Mouse (Mus musculus) hindbrain, embryonic 13.5 days (tissue): ENCODE data around the gene Krt18. TPM values are rescaled to one million over a fixed set of nuclear protein-coding genes. Genes with fewer than 3 reads are reported as not detected.
A peak's percentile ranks its signal among the peaks of the same experiment; 100 is the strongest.

ENCODE experiments used
- ATAC-seq: fragments of 200-750 bp; cut with Nextera tagmentation; 2 replicates; pipeline ENCODE4 v1.8.0; 2017; ENCODE audit warnings: moderate TSS enrichment; ENCODE audit not compliant: low FRiP score
- H3K27ac ChIP-seq: fragments of 300-500 bp; sonication (generic); 2 replicates; pipeline ENCODE4 v1.5.1; 2015; ENCODE audit warnings: inconsistent platforms, mild to moderate bottlenecking, moderate library complexity
- H3K27me3 ChIP-seq: fragments of 300-500 bp; sonication (generic); 2 replicates; pipeline ENCODE4 v1.6.1; 2015; ENCODE audit warnings: mild to moderate bottlenecking, inconsistent platforms
- H3K36me3 ChIP-seq: fragments of 300-500 bp; sonication (generic); 2 replicates; pipeline ENCODE4 v1.6.1; 2015; ENCODE audit warnings: mild to moderate bottlenecking, inconsistent platforms
- H3K4me1 ChIP-seq: fragments of 300-500 bp; sonication (generic); replicated peaks from 2 replicates; pipeline ENCODE4 v1.6.1; 2015; ENCODE audit warnings: inconsistent platforms
- H3K4me2 ChIP-seq: fragments of 300-500 bp; sonication (generic); 2 replicates; pipeline ENCODE4 v1.6.1; 2015; ENCODE audit warnings: inconsistent platforms, mild to moderate bottlenecking, moderate library complexity
- H3K4me3 ChIP-seq: fragments of 300-500 bp; sonication (generic); 2 replicates; pipeline ENCODE4 v1.5.1; 2015; ENCODE audit warnings: mild to moderate bottlenecking, inconsistent platforms
- H3K9ac ChIP-seq: fragments of 300-500 bp; sonication (generic); 2 replicates; pipeline ENCODE4 v1.6.1; 2015; ENCODE audit warnings: mild to moderate bottlenecking, inconsistent platforms
- H3K9me3 ChIP-seq: fragments of 300-500 bp; sonication (generic); 2 replicates; pipeline ENCODE4 v1.6.1; 2016; ENCODE audit warnings: inconsistent platforms
- WGBS: fragments of 180-500 bp; shearing (Covaris S2); methylation state at CpG from one replicate; pipeline ENCODE4 v1.1.7; 2015; 5-methylcytosine and 5-hydroxymethylcytosine counted together
- polyA plus RNA-seq: library from polyadenylated mRNA; unstranded; fragments of >200 nt; fragmentation: Nextera tagmentation; extraction: Ambion mirVana; gene quantifications from 2 replicates; pipeline ENCODE4 v1.2.1, GENCODE M21; 2015

Krt18 gene
- polyA plus RNA-seq, 1 experiment from 2014 or later = 14.2 TPM

DNA sequence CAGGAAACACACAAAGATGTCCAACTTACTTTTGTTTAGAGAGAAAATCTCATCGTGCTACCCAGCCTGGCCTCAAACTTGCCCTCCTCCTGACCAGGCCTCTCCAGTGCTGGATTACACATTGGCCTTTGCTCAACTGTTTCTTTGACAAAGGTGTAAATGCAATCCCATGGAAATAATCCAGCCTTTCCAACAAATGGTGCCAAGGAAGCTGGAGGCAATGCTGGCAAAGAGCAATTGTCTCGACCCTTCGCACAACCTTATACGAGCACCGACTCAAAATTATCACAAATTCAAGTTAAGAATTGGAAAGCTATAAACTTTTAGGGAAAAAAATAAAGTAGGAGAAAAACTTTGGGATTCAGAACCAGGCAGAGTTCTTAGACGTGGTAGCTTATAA, 20.0 kb downstream of the Krt18 start:
- no peaks in the 10 kb centered on the region for H3K27me3 ChIP-seq
- no peak for ATAC-seq
- no peak overlapping the region for H3K9ac ChIP-seq
- no peak overlapping the region for H3K4me3 ChIP-seq
- H3K4me1 ChIP-seq = peaks cover 7% of the 10 kb centered on the region; the same call in 1 of the 2 replicates
- H3K36me3 ChIP-seq = no peaks in the 10 kb centered on the region
- H3K27ac ChIP-seq = no peak overlapping the region
- H3K9me3 ChIP-seq = no peaks in the 10 kb centered on the region
- H3K4me2 ChIP-seq = no peak overlapping the region
- 91% methylated on average over 6 of the region's 6 CpGs for WGBS

DNA sequence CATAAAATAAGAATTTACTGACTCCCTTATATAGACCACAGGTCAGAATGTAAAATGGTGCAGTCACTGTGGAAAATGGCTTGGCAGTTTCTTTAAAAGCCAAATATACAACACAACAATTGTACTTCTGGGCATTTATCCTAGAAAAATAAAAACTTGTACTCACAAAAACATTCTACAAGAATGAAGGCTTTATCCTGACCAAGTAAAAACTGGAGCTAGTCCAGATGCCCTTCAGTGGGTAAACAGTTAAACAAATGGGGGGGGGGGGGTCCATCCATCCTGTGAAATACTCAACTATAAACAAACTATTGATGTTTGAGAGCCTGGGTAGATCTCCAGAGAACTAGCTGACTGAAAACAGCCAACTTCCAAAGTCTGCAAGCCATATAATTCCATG, 21.9 kb downstream of the Krt18 start:
- H3K36me3 ChIP-seq = no peaks in the 10 kb centered on the region
- H3K4me2 ChIP-seq = no peak overlapping the region
- H3K4me1 ChIP-seq = peaks cover 7% of the 10 kb centered on the region; the same call in 1 of the 2 replicates
- no peak overlapping the region for H3K4me3 ChIP-seq
- H3K27ac ChIP-seq = no peak overlapping the region
- H3K27me3 ChIP-seq = no peaks in the 10 kb centered on the region
- no peak for ATAC-seq
- H3K9me3 ChIP-seq = no peaks in the 10 kb centered on the region
- H3K9ac ChIP-seq = no peak overlapping the region

DNA sequence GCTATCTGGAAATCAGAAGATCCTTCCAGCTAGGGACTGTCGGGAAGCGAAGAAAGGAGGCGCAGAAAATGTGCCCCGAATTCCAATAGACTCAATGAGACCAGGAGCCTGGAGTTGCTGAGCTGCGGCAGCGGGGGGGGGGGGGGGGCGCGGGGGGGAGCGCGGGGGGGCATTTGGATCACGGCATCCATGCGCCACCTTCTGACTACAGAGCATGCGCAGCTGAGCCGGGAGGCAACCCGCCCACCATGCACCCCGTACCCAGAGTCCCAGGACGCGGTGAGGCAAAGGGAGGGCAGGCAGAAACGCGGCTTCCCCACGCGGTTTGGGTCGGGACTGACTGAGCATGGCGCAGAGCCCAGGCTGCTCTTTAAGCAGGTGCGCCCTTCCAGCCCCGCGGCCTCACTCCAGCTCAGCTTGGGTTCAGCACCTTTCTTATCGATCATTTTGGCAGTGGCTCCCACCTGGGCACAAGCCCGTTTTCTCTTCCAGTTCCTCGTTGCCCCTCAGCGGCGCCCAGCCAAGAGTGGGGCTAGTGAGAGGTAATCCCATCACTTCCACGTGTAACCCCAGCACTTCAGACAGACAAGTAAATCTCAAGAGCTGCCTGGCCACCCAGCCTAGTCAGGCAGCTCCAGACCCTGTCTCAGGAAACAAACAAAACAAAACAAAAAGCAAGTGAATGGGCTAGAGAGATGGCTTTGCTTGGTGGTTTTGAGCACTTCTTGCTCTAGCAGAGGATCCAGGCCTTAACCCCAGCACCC, 24.1 kb downstream of the Krt18 start:
- Histone ChIP-seq H3K4me3 (peak overlapping the region; percentile 54), H3K4me1 (peaks cover 7% of the 10 kb centered on the region; the same call in 1 of the 2 replicates), H3K4me2 (peak overlapping the region; percentile 75), H3K27me3 (no peaks in the 10 kb centered on the region), H3K9ac (peak overlapping the region; percentile 78), H3K9me3 (no peaks in the 10 kb centered on the region), H3K27ac (peak overlapping the region; percentile 82), H3K36me3 (no peaks in the 10 kb centered on the region)
- WGBS = under 1% methylated on average over 27 of the region's 33 CpGs
- ATAC-seq = peak; percentile 91

DNA sequence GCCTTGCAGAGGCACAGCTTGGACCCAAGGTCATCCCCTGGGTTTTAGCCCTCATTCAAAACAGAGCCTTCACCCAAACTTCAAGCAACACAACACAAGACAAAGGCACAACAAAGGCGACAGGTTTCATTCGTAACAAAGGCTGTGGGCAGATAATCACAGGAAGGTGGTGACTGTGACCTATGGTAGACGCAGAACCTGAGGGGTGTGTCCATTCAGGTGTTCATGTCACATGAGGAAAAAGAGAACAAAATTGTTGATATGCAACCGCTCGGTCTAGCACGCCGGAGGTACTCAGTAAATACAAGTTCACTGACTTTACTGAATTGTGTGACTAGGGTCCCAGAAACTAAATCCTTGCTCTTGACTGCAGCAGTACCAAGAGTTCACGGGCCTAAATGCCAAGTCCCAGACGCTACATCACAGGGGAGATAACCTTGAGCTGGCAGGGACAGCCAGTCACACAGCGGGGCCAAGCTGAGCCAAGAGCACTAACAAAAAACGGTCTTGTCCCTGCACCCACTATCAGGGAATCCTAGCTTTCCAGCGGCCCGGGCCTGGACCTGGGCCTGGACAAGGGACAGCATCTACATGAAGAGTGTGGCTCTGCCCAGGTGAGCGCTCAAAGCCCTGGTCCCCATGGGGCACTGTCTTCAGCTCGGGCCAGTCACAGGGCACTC, 28.7 kb downstream of the Krt18 start:
- 92% methylated on average over 15 of the region's 15 CpGs for WGBS
- no peak overlapping the region for H3K4me3 ChIP-seq
- H3K27me3 ChIP-seq = no peaks in the 10 kb centered on the region
- no peaks in the 10 kb centered on the region for H3K36me3 ChIP-seq
- peaks cover 4% of the 10 kb centered on the region; the same call in 1 of the 2 replicates for H3K4me1 ChIP-seq
- no peak for ATAC-seq
- no peak overlapping the region for H3K9ac ChIP-seq
- H3K9me3 ChIP-seq = no peaks in the 10 kb centered on the region
- no peak overlapping the region for H3K27ac ChIP-seq
- H3K4me2 ChIP-seq = no peak overlapping the region

DNA sequence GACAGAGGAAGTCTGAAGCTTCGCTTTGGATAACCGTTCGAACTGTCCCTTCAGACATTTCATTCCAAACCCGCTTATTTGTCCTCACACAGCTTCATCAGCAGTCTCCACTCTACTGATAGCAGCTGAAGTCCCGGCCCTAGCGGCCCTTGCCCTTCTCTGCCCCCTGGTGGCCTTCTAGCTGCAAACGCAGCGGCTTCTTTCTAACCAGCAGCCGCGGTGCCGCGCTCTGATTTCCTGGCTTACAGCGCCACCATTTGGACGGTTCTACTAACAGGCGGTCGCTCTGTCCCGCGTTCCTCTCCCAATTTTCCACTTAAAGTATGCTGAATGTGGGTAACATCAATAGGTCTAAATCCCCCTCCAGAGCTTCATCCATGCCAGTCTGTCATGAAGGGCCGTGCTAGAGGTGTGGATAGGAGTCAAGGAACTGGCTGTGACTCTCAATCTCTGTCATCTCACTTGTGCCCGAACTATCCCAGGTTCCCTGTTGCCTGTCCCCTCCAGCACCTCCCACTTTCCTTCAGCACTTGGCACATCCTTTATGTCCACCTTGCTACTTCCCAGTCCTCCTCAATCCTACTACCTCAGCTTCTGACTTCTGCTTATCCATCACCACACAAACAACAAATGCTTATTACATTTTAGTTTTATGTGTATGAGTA, 37.8 kb downstream of the Krt18 start:
- H3K27me3 ChIP-seq = peaks cover 39% of the 10 kb centered on the region
- ATAC-seq = peak; percentile 82
- H3K27ac ChIP-seq = no peak overlapping the region
- no peak overlapping the region for H3K4me3 ChIP-seq
- H3K9ac ChIP-seq = no peak overlapping the region
- 6% methylated on average over 20 of the region's 20 CpGs for WGBS
- H3K4me1 ChIP-seq = 0 out of 2 replicates have a peak, but pooled peaks cover 2% of the 10 kb centered on the region
- no peak overlapping the region for H3K4me2 ChIP-seq
- H3K9me3 ChIP-seq = no peaks in the 10 kb centered on the region
- no peaks in the 10 kb centered on the region for H3K36me3 ChIP-seq

DNA sequence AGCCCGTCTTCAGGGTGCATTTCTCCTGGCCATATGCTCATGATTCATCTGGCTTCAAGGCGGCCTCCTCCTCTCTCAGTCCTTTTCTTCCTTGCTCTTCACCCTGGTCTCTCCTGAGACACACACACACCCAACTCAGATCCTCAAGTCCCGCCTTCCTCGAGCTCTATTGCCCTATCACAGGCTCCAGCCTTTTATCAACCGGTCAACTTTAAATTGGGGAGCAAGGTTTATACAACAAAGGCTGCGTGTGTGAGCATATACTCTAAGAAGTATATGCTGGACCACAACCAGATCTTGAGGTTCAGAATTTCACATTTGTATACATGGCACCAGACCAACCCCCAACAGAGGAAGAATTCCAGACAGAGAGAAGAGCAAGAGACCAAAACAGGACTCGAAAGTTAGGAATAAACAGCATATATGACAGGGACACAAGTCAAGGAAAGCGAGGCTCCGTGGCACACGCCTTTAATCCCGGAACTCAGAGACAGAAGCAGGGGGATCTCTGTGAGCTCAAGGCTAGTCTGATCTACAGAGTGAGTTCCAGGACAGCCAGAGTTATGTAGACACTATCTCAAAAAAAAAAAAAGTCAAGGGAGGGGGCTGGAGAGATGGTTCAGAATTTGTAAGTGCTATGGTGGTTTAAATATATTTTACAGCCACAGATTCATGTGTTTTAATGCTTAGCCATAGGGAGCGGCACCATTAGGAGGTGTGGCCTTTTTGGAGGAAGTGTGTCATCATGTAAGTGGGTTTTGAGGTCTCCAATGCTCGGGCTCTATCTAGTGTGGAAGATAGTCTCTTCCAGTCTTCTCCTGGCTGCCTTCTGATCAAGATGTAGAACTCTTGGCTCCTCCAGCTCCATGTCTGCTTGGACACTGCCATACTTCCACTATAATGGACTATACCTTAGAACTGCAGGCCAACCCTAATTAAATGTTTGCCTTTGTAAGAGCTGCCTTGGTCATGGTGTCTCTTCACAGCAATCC, 42.8 kb downstream of the Krt18 start:
- no peak overlapping the region for H3K9ac ChIP-seq
- 71% methylated on average over 13 of the region's 13 CpGs for WGBS
- no peak overlapping the region for H3K27ac ChIP-seq
- H3K4me3 ChIP-seq = no peak overlapping the region
- H3K27me3 ChIP-seq = peaks cover 39% of the 10 kb centered on the region
- H3K4me2 ChIP-seq = no peak overlapping the region
- ATAC-seq = no peak
- no peaks in the 10 kb centered on the region for H3K36me3 ChIP-seq
- H3K4me1 ChIP-seq = peaks cover 18% of the 10 kb centered on the region
- H3K9me3 ChIP-seq = no peaks in the 10 kb centered on the region

DNA sequence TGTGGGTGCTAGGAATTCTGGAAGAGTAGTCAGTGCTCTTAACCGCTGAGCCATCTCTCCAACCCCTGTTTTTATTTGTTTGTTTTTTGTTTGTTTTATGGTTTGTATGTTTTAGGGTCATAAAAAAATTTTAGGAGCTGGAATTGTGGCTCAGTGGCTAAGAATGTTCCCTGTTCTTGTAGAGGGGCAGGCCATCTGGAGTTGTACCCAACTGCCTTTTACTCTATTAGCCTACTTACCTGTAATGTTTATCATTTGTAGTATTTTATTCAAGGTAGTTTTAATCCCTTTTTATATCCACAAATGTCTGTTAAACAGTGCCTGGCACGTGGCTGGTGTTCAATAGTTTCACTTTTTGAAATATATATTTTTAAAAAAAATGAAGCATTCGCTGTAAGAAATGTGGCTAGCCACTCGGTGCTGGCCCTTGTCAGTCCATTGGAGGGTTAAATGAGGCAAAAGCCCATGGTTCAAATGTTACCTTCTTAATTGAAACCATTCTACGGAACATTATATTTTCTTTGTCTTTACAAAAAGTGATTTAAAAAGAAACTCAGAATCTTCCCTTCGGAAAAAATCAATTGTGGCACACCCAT, 45.1 kb downstream of the Krt18 start:
- H3K4me1 ChIP-seq = peaks cover 24% of the 10 kb centered on the region
- peak overlapping the region; percentile 90 for H3K4me3 ChIP-seq
- no peaks in the 10 kb centered on the region for H3K9me3 ChIP-seq
- H3K9ac ChIP-seq = peak overlapping the region; percentile 93; the same call in 1 of the 2 replicates
- 17% methylated on average over 6 of the region's 6 CpGs for WGBS
- ATAC-seq = peak; percentile 45
- peaks cover 19% of the 10 kb centered on the region for H3K27me3 ChIP-seq
- H3K4me2 ChIP-seq = peak overlapping the region; percentile 53
- peak overlapping the region; percentile 98 for H3K27ac ChIP-seq
- no peaks in the 10 kb centered on the region for H3K36me3 ChIP-seq

DNA sequence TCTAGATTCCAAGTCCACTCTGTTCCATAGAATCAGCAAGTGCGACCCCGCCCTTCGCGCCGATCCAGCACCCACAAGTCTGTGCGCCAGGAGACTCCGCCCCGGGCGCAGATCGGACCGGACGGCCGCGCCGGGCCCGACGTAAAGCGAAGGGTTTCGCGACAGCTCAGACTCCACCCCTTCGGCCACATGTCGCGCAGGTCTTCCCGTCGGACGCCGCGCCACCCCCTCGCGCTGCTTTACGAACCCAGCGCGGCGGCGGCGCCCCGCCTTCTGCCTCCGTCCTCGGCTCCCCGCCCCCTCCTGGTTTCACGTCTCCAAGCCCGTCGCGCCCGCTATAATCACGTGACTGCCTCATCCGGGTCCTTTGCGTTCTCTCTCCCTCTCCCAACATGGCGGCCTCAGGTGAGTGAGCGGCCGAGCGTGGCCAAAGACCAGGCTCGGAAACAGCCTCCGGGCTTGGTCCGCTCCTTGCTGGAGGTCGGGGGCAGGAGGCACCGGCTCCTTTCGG, 45.6 kb downstream of the Krt18 start, which contains the start of gene Eif4b:
Eif4b (plus strand) TSS at position 215 of the 511 bp plus-strand sequence.
- H3K4me1 ChIP-seq = peaks cover 24% of the 10 kb centered on the region
- H3K4me2 ChIP-seq = peak within 1 kb of the TSS; percentile 92
- ATAC-seq = peak; percentile 94
- peak within 1 kb of the TSS; percentile 93 for H3K9ac ChIP-seq
- H3K4me3 ChIP-seq = peak within 1 kb of the TSS; percentile 90
- H3K9me3 ChIP-seq = no peaks in the 10 kb centered on the region
- H3K27me3 ChIP-seq = peaks cover 16% of the 10 kb centered on the region
- no peaks in the 10 kb centered on the region for H3K36me3 ChIP-seq
- peak within 1 kb of the TSS; percentile 98 for H3K27ac ChIP-seq
- under 1% methylated on average over 52 of the region's 58 CpGs for WGBS

DNA sequence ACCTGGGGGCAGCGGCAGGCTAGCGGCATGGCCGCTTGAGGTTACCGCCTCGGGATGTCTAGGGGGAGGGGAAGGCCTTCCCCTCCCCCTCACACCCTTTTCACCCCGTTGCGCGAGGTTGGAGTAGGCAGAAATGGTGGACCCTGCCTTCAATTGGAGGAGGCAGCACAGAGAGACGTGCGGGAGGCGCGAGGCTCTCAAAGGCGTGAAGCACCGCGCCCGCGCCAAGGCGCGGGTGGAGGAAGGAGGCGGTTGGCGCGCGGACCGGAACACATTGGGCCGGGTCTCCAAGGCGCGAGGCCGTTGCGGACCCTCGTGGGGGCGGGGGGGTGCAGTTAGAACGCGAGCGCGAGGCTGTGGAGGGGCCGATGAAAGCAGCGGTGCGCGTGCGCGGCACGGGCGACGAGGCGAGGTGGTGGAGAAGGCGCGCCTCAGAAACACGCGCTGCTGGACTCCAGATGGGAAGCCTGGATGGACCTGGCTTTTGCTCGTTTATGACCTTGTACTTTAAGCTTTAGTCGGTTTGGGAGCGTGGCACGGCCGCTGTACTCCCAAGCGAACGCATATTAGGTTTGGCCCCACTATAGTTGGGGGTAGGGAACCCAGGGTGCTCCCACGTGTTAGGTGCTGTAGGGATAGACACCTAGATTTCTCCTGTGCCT, 46.2 kb downstream of the Krt18 start:
- Histone ChIP-seq H3K27ac (peak overlapping the region; percentile 98), H3K36me3 (no peaks in the 10 kb centered on the region), H3K27me3 (peaks cover 12% of the 10 kb centered on the region), H3K4me3 (peak overlapping the region; percentile 90), H3K9me3 (no peaks in the 10 kb centered on the region), H3K9ac (peak overlapping the region; percentile 93), H3K4me1 (peaks cover 24% of the 10 kb centered on the region), H3K4me2 (peak overlapping the region; percentile 92)
- WGBS = under 1% methylated on average over 57 of the region's 57 CpGs
- ATAC-seq = peak; percentile 70

DNA sequence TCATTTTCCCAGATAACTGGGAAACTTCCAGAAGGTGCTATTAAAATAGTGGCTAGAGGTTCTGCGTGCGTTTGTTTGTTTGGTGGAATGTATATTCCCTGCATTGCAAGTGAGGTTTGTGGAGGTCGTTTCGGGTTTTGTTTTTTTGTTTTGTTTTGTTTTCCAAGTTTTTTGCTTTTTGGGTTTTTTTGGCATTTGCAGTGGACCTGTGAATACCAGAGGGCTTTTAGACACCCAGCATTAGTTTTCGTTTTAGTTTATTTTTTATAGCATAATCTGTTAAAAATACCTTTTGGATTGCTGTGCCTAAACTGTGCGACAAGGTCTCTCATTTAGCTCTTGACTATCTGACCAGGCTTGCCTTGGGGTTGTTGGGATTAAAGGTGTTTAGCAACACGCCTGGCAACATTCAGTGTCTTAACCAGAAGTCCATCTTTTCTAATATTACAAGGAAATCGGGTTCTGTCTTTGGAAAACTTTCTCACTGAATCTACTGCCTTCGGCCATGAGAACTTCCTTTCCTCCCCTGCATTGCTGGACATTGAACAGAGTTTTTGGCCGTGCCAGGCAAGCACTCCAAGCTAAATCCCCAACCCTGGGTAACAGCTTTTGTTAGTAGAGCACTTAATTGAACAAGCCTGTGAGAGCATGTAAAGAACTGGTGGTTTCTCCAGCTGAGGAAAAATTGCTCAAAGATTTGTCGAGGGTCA, 47.1 kb downstream of the Krt18 start:
- Histone ChIP-seq H3K4me2 (peak overlapping the region; percentile 92), H3K36me3 (no peaks in the 10 kb centered on the region), H3K9me3 (no peaks in the 10 kb centered on the region), H3K4me3 (peak overlapping the region; percentile 90), H3K27me3 (peaks cover 9% of the 10 kb centered on the region; the same call in 1 of the 2 replicates), H3K9ac (peak overlapping the region; percentile 93), H3K4me1 (peaks cover 24% of the 10 kb centered on the region), H3K27ac (peak overlapping the region; percentile 98; the same call in 1 of the 2 replicates)
- WGBS = 22% methylated on average over 11 of the region's 11 CpGs
- no peak for ATAC-seq
